Mouse (Mus musculus): ENCODE data around the gene Nt5c. TPM values are rescaled to one million over a fixed set of nuclear protein-coding genes. Genes with fewer than 3 reads are reported as not detected.
"Not testable (repeated sequence)": the region's sequence is repeated elsewhere in the genome, so short reads cannot be mapped to it uniquely, and the experiment has no call there.

Gene Nt5c
- total RNA-seq (2021) = 1 to 10 TPM; 6.5 to 9.2 TPM
- long read RNA-seq, experiment 1, transcript Nt5c-201 (5 exons, 858 nt) = major isoform, 10 of 11 reads
- long read RNA-seq, experiment 1, partial matches to known transcripts = 0 of 11 reads
- long read RNA-seq, experiment 1, other reads (novel, unspliced or antisense) = 1 of 11 reads
- long read RNA-seq, experiment 2, transcript Nt5c-201 (5 exons, 858 nt) = major isoform, 8 of 11 reads
- long read RNA-seq, experiment 2, partial matches to known transcripts = 0 of 11 reads
- long read RNA-seq, experiment 2, other reads (novel, unspliced or antisense) = 1 of 11 reads

DNA sequence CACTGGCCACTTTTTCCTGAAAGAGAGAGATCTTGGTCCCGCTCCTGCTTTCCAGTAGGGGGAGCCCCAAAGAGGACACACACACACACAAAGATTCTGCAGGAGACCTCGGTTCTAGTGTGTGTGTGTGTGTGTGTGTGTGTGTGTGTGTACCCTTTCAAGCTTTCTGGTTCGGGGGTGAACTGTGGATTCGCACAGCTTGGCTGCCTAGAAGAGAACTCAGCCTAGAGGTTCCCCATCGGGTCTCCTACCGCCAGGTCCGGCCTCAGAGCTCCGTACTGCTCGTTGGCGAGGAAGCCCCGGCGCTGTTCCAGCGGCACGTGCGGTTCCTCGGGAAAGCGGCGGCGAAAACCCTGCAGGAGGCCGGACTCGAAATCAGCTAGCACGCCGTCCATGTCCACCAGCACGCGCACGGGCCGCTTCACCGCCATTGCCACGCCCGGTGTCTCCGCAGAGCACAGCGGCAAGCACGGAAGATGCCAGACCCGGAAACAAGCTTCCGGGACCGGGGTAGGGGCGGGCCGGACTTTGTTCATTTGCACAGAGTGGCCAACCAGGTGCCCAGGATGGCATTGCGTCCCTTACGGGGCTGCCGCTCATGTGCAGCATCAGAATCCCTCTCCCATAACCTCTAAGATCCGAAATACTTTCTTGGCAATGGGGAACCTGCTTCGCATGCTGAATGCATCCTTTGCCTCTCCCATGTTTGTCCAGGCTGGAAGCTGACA is at the start of gene Nt5c:
Gene Nt5c, minus strand, starts transcription at position 507 of the 728 bp plus-strand sequence.
- peak; percentile 72 for DNase-seq
- intact Hi-C loops (cut with DNase I) = no loop called here

GRCm38 (mm10) chr11:115538045-115538444 is 46.4 kb upstream of the Nt5c start:
- DNase-seq = no peak
- intact Hi-C loops (cut with DNase I) = loop anchor here (2.0 kb wide), 1 partner anchor 53 kb away; no protein-coding TSS in a partner anchor

DNA sequence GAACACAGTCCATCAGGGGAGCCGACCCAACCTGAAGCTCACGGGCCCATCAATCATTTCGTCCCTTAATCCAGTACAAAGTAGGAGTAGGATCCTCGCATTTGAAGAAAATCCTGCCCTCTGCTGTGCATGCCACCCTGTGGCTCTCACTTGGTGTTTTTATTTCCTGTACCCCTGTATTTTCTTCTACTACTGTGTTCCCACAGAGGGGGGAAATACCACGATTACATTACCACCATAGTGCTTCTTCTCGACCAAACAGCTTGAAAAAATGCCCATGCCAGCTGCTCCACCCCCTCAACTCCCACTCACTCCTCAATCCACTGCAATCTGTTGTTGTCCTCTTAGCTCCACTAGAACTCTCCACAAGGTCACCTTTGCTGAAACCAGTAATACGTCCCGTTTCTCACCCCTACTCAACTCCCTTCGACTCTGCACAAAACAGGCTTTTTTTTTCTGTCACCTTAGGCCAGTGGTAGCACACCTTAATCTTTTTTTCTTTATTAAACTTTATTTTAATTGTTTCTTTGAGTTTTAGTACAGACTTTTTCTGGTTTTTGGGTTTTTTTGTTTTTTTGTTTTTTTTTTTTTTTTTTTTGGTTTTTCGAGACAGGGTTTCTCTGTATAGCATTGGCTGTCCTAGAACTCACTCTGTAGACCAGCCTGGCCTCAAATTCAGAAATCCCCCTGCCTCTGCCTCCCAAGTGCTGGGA is 45.4 kb upstream of the Nt5c start:
- intact Hi-C loops (cut with DNase I) = no loop called here
- DNase-seq = no peak

DNA sequence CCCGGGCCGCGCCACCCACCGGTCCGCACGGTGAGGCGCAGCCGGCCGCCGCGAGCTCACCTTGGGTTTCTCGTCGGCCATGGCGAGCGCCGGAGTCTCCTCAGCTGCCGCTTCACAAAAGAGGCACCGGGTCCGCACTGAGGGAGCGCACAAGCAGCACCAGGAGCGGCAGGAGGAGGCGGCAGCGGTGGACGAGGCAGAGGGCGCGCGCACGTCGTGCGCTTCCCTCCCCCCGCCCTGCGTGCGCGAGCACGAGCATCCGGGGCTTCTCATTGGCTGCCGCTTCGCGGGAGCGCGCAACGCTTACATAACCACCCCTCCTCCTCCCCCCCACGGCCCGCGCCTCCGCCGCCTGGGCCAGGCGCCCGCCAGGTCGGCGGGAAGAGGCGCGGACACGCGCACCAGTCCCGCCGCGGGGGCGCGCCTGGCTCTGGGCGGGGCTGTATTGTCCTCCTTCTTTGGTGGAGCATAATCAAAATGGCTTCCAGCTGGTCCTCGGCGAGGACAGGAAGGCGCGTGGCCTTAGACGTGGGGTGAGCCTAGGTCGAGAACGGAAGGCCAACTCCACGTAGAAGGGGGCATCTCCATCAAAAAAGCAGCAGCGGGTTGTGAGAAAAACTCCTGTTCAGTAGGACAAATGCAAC is 44.5 kb upstream of the Nt5c start, which contains the start of gene Sumo2:
Gene Sumo2, minus strand, starts transcription at position 239 of the 644 bp plus-strand sequence.
- intact Hi-C loops (cut with DNase I) = no loop called here
- peak; percentile 97 to 99 for DNase-seq

- intact Hi-C loops (cut with DNase I) = no loop called here
Observed at GRCm38 (mm10) chr11:115535401-115536037, 43.9 kb upstream of the Nt5c start.

DNA sequence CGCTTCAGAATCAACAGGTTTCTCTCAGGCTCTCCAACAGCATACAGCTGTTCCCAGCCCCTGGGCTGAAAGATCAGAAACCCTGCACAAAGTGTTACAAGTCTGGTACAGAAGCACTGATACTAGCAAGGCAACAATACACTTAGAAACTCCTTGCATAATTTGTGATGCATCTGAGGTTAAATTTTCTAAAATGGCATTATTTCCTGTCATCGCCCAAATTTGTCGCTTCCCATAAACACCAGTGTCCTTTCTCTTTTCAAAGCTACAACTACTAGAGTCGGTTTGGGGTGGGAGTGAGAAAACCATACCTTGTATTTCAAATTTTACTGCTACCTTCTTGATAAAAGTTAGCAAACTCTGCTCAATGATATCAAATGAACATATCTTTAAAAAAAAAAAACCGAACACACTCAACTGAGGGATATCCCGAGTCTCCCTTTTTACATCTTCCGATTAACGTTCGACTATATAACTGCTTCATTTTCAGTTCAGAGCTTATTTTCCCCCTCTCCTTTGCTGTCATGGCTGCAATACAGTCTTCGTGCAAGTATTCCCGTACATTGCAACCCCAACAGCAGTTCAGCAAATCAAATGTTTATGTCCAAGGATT is 43.2 kb upstream of the Nt5c start:
- intact Hi-C loops (cut with DNase I) = no loop called here
- DNase-seq = no peak

More at GRCm38 (mm10) chr11:115535401-115536037, 43.9 kb upstream of the Nt5c start:
- peak; percentile 47 to 53 for DNase-seq

DNA sequence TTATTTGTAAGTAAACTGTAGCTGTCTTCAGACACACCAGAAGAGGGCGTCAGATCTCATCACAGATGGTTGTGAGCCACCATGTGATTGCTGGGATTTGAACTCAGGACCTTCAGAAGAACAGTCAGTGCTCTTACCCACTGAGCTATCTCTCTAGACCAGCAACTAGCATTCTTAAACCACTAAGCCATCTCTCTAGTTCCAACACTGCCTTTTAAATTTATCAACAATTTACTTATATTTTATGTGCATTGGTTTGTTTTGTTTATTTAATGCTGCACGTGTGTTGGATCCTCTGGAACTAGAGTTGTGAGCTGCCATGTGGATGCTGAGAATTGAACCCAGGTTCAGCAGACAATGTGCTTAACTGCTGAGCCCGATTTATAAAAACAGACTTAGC is 34.8 kb upstream of the Nt5c start:
- DNase-seq; intact Hi-C loops (cut with DNase I): not testable (repeated sequence)

DNA sequence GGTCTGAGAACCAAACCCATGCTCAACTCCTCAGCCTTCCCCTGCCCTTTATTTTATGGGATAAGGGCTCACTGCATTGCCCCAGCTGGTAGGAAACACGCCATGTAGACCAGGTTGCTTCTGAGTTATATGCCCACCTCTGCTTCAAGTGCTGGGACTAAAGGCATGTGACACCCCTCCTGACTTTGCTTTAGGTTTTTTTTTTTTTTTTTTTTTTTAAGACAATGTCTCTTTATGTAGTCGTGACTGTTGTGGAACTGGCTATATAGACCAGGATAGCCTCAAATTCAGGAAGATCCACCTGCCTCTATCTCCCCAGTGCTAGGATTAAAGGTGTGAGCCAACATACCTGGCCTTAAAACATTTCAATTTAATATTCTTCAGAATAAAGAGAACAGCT is 31.0 kb upstream of the Nt5c start:
- intact Hi-C loops (cut with DNase I) = no loop called here
- no peak for DNase-seq

DNA sequence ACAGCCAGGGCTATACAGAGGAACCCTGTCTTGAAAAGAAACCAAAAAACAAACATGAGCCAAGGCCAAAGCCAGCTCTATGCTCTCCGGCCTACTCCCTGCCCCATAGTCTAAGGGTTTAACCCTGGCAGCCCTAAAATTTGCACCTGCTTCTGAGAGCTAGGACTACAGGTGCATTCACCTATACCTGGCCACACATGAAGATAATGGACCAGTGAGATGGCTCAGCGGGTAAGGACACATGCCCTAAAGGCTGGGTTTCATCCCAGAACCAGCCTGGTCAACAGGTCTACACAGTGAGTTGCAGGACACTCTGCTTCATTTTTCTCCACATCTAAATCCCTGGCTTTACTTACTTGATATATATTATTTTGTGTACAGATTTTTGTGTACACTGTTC is 30.6 kb upstream of the Nt5c start:
- no peak for DNase-seq
- intact Hi-C loops (cut with DNase I) = no loop called here

- intact Hi-C loops (cut with DNase I) = no loop called here
- DNase-seq = no peak
Observed at GRCm38 (mm10) chr11:115521080-115521479, 29.4 kb upstream of the Nt5c start.

DNA sequence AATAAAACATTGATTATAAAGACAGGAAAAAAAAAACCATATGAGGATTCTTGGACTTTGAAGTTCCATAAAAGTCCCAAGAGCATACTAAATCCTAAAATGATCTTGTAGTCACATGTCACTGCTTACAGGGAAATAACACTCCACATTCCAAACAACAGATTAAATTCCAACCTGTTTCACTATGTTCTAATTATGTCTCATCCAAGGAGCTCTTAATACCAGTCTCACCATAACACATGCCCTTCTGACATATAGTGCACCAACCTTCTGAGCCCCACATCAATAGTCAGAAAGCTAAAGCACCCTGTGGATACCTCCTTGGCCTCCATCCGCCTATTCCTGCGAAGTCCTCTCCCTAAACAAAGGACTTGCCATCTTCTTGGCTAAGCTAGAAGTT is 28.6 kb upstream of the Nt5c start:
- intact Hi-C loops (cut with DNase I) = no loop called here
- DNase-seq = no peak

- intact Hi-C loops (cut with DNase I) = no loop called here
- no peak for DNase-seq
Observed at GRCm38 (mm10) chr11:115519581-115519980, 27.9 kb upstream of the Nt5c start.

DNA sequence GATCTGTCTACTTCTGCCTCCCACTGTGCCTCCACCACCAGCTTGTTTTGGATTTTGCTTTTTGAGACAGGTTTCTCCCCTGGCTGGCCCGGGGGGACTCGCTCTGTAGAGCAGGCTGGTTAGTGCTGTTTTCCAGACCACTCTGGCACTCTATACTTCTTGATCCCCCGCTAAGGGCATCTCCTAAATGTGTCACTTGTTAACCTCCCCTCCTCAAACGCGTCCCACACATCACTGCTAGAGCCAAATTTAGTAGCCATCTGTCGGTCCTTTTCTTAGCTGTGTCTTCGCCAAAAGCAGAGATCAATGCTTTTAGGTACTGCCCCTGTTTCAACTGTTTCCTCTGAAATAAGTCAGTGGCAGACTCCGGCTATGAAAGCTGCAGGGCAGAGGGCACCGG is 27.0 kb upstream of the Nt5c start:
- intact Hi-C loops (cut with DNase I) = no loop called here
- no peak for DNase-seq

- no peak for DNase-seq
- intact Hi-C loops (cut with DNase I) = no loop called here
Observed at GRCm38 (mm10) chr11:115516942-115517341, 25.3 kb upstream of the Nt5c start.

- intact Hi-C loops (cut with DNase I) = no loop called here
- DNase-seq = peak in 1 of 2 experiments; percentile 8
Observed at GRCm38 (mm10) chr11:115515021-115515420, 23.4 kb upstream of the Nt5c start.

DNA sequence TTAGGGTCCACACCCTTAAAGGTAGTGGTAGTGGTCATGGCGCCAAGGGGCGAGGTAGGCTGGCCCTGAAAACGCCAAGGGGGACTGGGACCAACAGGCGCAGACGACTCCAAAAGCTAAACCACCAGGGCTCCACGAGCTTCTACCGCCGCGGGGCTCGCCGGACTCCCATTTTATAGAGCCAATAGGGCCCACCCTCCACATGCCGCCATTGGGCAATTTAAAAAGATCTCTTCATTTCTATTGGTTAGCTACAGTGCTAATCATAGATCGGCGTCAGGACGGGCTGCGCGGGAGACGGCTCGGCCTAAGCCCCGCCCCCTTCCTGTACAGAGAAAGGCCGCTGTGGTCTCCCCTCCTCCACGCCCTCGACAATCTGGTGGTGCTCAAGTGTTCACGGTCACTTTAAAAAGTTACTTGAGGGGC is 22.6 kb upstream of the Nt5c start, which contains the start of gene Jpt1:
Gene Jpt1, minus strand, starts transcription at position 150 of the 426 bp plus-strand sequence.
- intact Hi-C loops (cut with DNase I) = no loop called here
- DNase-seq = peak; percentile 91 to 93

DNA sequence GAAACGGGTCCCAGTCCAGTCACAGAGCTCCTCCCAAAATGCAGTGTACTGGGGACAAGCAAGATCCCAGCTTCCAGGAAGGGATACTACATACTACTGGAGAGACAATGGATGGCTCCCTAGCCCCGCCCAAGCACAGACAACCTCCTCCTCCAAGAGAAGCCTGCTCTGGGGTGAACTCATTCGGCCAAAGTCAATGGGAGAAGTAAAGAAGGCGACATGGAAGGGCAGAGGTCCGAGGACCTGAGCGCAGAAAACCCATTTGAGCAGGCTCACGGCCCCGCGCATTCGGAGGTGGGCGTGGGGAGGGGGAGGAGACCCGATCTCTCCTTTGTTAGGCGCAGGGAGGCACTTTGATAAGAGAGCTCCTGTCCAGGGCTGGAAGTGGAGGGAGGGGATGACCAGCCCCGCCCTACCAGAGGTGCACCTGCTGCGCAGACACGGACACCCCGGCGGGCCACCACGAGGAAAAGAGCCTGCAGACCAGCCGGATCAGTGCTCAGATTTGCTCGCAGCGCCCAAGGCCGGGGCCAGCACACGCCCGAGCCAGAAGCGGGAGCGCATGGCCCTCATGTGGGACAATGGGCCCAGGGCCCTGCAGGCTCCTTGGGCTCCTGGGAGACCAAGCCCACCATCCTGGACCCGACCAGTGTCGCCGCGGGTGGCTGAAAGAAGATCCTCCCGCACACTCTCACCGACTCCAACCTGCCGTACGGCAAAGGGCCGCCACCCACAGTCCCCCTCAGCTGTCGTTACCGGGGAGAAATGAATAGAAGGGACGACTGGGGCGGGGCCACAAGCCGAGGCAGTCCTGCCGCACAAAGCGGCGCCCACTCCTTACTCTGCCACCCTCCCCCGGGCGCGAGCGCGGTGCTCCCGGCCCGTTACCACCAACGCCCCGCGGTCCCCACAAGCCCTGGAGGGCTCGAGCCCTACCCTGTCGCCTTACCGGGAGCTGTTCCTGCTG is 21.9 kb upstream of the Nt5c start:
- DNase-seq = peak in 1 of 2 experiments; percentile 54
- intact Hi-C loops (cut with DNase I) = no loop called here

GRCm38 (mm10) chr11:115512407-115513183 is 20.9 kb upstream of the Nt5c start:
- DNase-seq = peak in 1 of 2 experiments; percentile 18
- intact Hi-C loops (cut with DNase I) = no loop called here
